Mouse (Mus musculus) ZHBTc4 (cell line): ENCODE data around the gene Kcnip4.
A peak's percentile ranks its signal among the peaks of the same experiment; 100 is the strongest.

Experiments
- DNase-seq: peaks from one replicate; pipeline ENCODE4 v3.0.0-alpha.2; 2011; ENCODE audit warnings: low read depth, low spot score

Gene Kcnip4

GRCm38 (mm10) chr5:48890216-48890615, 634.5 kb downstream of the Kcnip4 start:
- DNase-seq: no peak

GRCm38 (mm10) chr5:48889395-48890194, 635.1 kb downstream of the Kcnip4 start:
- peak; percentile 28 for DNase-seq

GRCm38 (mm10) chr5:48878081-48878480, 646.6 kb downstream of the Kcnip4 start:
- DNase-seq: no peak

- no peak for DNase-seq
These were observed 660.3 kb downstream of the Kcnip4 start for GRCm38 (mm10) chr5:48864268-48864967.

- no peak for DNase-seq
These were observed 683.7 kb downstream of the Kcnip4 start for GRCm38 (mm10) chr5:48840971-48841370.

- no peak for DNase-seq
These were observed 729.2 kb downstream of the Kcnip4 start for GRCm38 (mm10) chr5:48795526-48795925.

- DNase-seq: no peak
These were observed 745.3 kb downstream of the Kcnip4 start for GRCm38 (mm10) chr5:48779376-48779775.

GRCm38 (mm10) chr5:48748613-48749012, 776.1 kb downstream of the Kcnip4 start:
- no peak for DNase-seq

- peak; percentile 11 for DNase-seq
These were observed 787.1 kb downstream of the Kcnip4 start for GRCm38 (mm10) chr5:48737640-48738039.

- no peak for DNase-seq
These were observed 806.5 kb downstream of the Kcnip4 start for GRCm38 (mm10) chr5:48718166-48718565.

- no peak for DNase-seq
These were observed 818.7 kb downstream of the Kcnip4 start for GRCm38 (mm10) chr5:48705997-48706396.

- no peak for DNase-seq
These were observed 837.6 kb downstream of the Kcnip4 start for GRCm38 (mm10) chr5:48687068-48687467.

GRCm38 (mm10) chr5:48679733-48680595, 844.7 kb downstream of the Kcnip4 start:
- DNase-seq: no peak

- DNase-seq: no peak
These were observed 862.2 kb downstream of the Kcnip4 start for GRCm38 (mm10) chr5:48662504-48662903.

GRCm38 (mm10) chr5:48659975-48660374, 864.7 kb downstream of the Kcnip4 start:
- DNase-seq: no peak

GRCm38 (mm10) chr5:48650496-48650895, 874.2 kb downstream of the Kcnip4 start:
- DNase-seq: no peak

GRCm38 (mm10) chr5:48636675-48637074, 888.0 kb downstream of the Kcnip4 start:
- no peak for DNase-seq

- DNase-seq: no peak
These were observed 891.1 kb downstream of the Kcnip4 start for GRCm38 (mm10) chr5:48633631-48634030.

- DNase-seq: no peak
These were observed 901.3 kb downstream of the Kcnip4 start for GRCm38 (mm10) chr5:48623370-48623769.

- DNase-seq: no peak
These were observed 917.8 kb downstream of the Kcnip4 start for GRCm38 (mm10) chr5:48606916-48607315.

- no peak for DNase-seq
These were observed 918.4 kb downstream of the Kcnip4 start for GRCm38 (mm10) chr5:48606281-48606680.

GRCm38 (mm10) chr5:48599481-48600040, 925.1 kb downstream of the Kcnip4 start:
- DNase-seq: peak; percentile 71
